Mouse (Mus musculus) layer of hippocampus, adult 18-20 months (tissue): Measurements from ENCODE around the gene Hist2h2be. TPM values are rescaled to one million over a fixed set of nuclear protein-coding genes. Genes with fewer than 3 reads are reported as not detected.
A peak's percentile ranks its signal among the peaks of the same experiment; 100 is the strongest.

Source experiments
- DNase-seq, 2 experiments: peaks; one replicate each; pipeline ENCODE4 v3.0.0; 2022; ENCODE audit warnings: low spot score in 2 of 2
- microRNA-seq, 2 experiments: library from miRNA; unstranded; fragments of <30 nt; microRNA quantifications; one replicate each; pipeline ENCODE4 v1.2.0; 2021
- total RNA-seq, 2 experiments: library from RNA; stranded (reverse); gene quantifications; 2 replicates each; pipeline ENCODE4 v1.2.3; 2021

Hist2h2be gene
- total RNA-seq, 2 experiments from 2014 or later: 8.3 to 9.0 TPM

GRCm38 (mm10) chr3:96261623-96262022, 40.7 kb downstream of the Hist2h2be start:
- DNase-seq: no peak

GRCm38 (mm10) chr3:96262216-96262875, 41.4 kb downstream of the Hist2h2be start:
- peak; percentile 79 to 85 for DNase-seq

- peak; percentile 95 to 99 for DNase-seq
Observed at GRCm38 (mm10) chr3:96262979-96263550, 42.1 kb downstream of the Hist2h2be start, which contains the start of gene Hist2h4. Gene Hist2h4, minus strand, starts transcription at chr3:96263311.

- DNase-seq: no peak
Observed at GRCm38 (mm10) chr3:96263558-96264403, 42.9 kb downstream of the Hist2h2be start.

GRCm38 (mm10) chr3:96264404-96264949, 43.6 kb downstream of the Hist2h2be start:
- no peak for DNase-seq

- DNase-seq: no peak
Observed at GRCm38 (mm10) chr3:96266132-96266710, 45.3 kb downstream of the Hist2h2be start.

- no peak for DNase-seq
Observed at GRCm38 (mm10) chr3:96267541-96267940, 46.6 kb downstream of the Hist2h2be start.

GRCm38 (mm10) chr3:96268051-96268775, 47.3 kb downstream of the Hist2h2be start, which contains the start of gene Hist2h3b:
Gene Hist2h3b, plus strand, starts transcription at chr3:96268654.
- peak; percentile 70 to 91 for DNase-seq

- peak in 1 of 2 experiments; percentile 47 for DNase-seq
Observed at GRCm38 (mm10) chr3:96268776-96269378, 48.0 kb downstream of the Hist2h2be start.

GRCm38 (mm10) chr3:96269511-96270474, 48.9 kb downstream of the Hist2h2be start, which contains the start of gene Hist2h2bb:
Gene Hist2h2bb, plus strand, starts transcription at chr3:96269752.
- peak; percentile 92 to 98 for DNase-seq

Small RNAs within 50 kb of the gene (microRNA-seq; reads per million reads assigned to microRNA genes)
- gene Gm44492 (0 reads per million in 2 experiments), gene Gm47311 (0 reads per million in 2 experiments), gene Gm47313 (0 reads per million in 2 experiments)

Other genes starting within 250 kb of the Hist2h2be start
- 10 to 100 TPM; 40.5 to 42.5 TPM for gene Plekho1, start 225.1 kb upstream of the Hist2h2be start, total RNA-seq
- 10 to 100 TPM; 43.7 to 45.6 TPM for gene Vps45, start 162.7 kb upstream of the Hist2h2be start, total RNA-seq
- gene Otud7b, start 116.6 kb upstream of the Hist2h2be start, total RNA-seq: 10 to 100 TPM; 40.1 to 40.8 TPM
- gene Mtmr11, start 59.1 kb upstream of the Hist2h2be start, total RNA-seq: 1 to 10 TPM; 4.0 to 6.8 TPM
- gene Sf3b4, start 48.8 kb upstream of the Hist2h2be start, total RNA-seq: 10 to 100 TPM; 50.4 to 51.0 TPM
- gene Sv2a, start 40.0 kb upstream of the Hist2h2be start, total RNA-seq: 100 to 1,000 TPM; 359 to 373 TPM
- gene Bola1, start 1.4 kb upstream of the Hist2h2be start, total RNA-seq: 10 to 100 TPM; 18.2 to 19.4 TPM
- 10 to 100 TPM; 10.4 to 10.6 TPM for gene Hist2h2ab, start 1.3 kb upstream of the Hist2h2be start, total RNA-seq
- gene Hist2h2ac, start 239 bp upstream of the Hist2h2be start, total RNA-seq: 10 to 100 TPM; 24.5 to 27.2 TPM
- 10 to 100 TPM in 1 of 2 experiments, 1 to 10 TPM in 1; 7.7 to 11.1 TPM for gene Hist2h3c2, start 18.0 kb downstream of the Hist2h2be start, total RNA-seq
- 100 to 1,000 TPM; 207 to 216 TPM for gene Hist2h2aa2, start 19.2 kb downstream of the Hist2h2be start, total RNA-seq
- gene Hist2h2aa1, start 24.4 kb downstream of the Hist2h2be start, total RNA-seq: 10 to 100 TPM in 1 of 2 experiments, 1 to 10 TPM in 1; 8.7 to 12.8 TPM
- gene Hist2h3c1, start 25.6 kb downstream of the Hist2h2be start, total RNA-seq: not detected
- 10 to 100 TPM; 33.3 to 33.7 TPM for gene Hist2h4, start 42.2 kb downstream of the Hist2h2be start, total RNA-seq
- 10 to 100 TPM; 35.3 to 37.8 TPM for gene Hist2h3b, start 47.5 kb downstream of the Hist2h2be start, total RNA-seq
- gene Hist2h2bb, start 48.6 kb downstream of the Hist2h2be start, total RNA-seq: 100 to 1,000 TPM; 146 to 147 TPM
- gene Fcgr1, start 72.8 kb downstream of the Hist2h2be start, total RNA-seq: 1 to 10 TPM; 1.9 to 3.8 TPM
- not detected for gene BC107364, start 231.2 kb downstream of the Hist2h2be start, total RNA-seq